Mouse (Mus musculus) megakaryocyte progenitor cell, adult 5-6 weeks (primary cell): ENCODE results near the gene Shisa3. TPM values are rescaled to one million over a fixed set of nuclear protein-coding genes. Genes with fewer than 3 reads are reported as not detected.
A peak's percentile ranks its signal among the peaks of the same experiment; 100 is the strongest.

ENCODE experiments used
- ATAC-seq: replicated peaks from 2 replicates; pipeline ENCODE4 v1.8.0; 2016; ENCODE audit warnings: mild to moderate bottlenecking, moderate TSS enrichment, inconsistent platforms; ENCODE audit not compliant: poor library complexity
- total RNA-seq, 2 experiments: library from RNA; stranded (forward) in 1 of 2; stranded (reverse) in 1 of 2; fragments of 157-497, 149-512 nt in 1 of 2; fragments of 200-1000 nt in 1 of 2; gene quantifications; 2 replicates each; pipeline versions ENCODE4 v1.2.3 to v1.2.4; 2015 to 2017

Shisa3 gene
- total RNA-seq, 2 experiments from 2014 or later: not detected

DNA sequence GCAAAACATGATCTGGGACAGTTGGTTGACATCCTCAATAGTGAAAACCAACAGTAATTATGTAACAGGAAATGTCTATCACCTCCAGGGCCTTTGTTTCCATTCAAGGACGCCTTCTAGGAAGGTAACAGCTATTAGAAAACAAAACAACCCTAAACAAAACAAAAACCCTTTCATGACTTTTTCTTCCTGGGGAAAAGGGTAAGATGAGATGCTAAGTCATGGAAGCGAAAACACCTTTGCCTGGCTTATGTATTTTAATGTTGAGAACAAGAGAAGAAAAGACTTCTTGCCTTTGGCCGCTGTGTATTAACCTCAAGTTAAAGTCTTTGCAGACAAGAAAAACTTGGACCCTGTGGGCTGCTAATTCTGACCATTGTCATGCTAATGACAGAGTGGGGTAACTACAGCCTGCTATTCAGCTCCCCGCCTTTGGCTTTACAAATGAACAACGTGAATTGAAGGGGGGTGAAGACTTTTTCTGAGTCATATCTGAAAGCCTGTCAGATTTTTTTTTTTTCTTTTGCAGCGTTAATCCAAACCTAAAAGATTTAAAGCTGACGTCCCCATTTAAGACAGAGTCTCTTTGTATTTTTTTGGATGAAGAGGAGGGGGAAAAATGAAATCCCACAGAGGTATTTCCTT, 25.6 kb downstream of the Shisa3 start:
- no peak for ATAC-seq

DNA sequence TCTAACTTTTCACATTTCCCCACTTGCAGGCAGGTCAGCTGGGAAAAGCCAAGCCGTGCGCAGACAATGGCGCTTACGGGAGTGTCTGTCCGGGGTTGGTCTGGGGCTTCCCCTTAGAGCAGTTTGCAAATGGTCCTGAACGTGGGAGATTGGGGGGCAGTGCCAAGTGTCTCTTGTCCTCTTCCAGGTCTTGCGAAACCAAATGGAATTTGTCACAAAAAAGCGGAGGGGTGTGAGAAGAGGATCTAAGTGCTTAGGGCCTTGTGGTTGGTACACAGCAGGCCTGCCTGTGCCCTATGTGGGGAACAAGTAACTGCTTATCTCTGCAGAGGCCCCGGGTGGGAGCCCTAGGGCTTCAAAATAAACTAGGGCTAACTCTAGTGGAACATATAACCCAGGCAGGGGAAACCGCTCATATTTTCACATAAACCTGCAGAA, 26.2 kb downstream of the Shisa3 start:
- ATAC-seq: peak; percentile 75

DNA sequence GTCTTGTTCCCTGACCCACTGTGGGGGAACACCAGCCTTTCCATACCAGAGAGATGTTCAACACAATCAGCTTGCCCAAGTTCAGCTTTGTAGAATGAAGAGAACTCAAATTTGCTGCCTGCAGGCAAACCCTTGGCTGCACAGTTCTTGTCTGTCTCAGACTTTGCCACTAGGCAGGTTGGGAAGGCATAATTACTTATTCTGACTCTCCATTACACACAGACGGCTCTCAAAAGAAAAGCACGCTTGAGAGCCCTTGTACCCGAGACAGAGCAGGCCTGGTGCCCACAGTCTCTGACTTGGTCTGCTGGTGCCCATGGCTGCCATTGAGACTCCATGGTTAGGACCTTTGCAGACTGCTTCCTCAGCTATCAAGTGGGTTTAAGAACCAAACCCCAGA, 26.7 kb downstream of the Shisa3 start:
- ATAC-seq: no peak

DNA sequence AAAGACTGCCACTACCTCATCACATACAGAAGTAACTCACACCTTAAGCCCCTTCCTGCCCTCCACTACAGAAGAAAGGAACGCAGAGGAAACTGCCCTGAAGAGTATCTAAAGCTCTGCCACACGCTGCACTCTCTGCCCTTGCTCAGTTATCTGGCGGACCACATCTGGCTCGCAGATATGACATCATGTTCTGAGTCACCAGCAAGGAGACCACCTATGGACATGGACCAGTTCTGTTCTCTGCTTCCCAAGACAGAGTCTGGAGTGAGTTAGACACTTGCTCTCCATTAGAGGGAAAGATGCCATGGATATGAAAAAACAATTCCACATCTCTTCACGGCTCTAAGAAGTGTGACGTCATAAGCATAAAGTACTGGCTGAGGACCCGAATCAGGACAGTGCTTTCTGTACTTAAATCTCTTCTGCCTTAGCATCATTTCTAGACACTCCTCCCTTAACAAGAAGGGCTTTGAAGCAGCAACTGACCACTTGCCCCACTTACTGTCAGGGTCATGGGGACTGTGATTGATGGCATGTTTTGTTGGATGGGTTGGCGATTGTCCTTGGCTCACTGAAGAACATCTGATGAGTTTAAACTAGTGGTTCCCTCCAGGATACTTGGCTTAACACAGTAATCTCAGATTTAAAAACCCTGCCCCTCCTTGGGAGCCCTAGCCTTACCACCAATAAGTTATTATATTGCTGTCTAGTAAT, 33.1 kb downstream of the Shisa3 start:
- no peak for ATAC-seq

DNA sequence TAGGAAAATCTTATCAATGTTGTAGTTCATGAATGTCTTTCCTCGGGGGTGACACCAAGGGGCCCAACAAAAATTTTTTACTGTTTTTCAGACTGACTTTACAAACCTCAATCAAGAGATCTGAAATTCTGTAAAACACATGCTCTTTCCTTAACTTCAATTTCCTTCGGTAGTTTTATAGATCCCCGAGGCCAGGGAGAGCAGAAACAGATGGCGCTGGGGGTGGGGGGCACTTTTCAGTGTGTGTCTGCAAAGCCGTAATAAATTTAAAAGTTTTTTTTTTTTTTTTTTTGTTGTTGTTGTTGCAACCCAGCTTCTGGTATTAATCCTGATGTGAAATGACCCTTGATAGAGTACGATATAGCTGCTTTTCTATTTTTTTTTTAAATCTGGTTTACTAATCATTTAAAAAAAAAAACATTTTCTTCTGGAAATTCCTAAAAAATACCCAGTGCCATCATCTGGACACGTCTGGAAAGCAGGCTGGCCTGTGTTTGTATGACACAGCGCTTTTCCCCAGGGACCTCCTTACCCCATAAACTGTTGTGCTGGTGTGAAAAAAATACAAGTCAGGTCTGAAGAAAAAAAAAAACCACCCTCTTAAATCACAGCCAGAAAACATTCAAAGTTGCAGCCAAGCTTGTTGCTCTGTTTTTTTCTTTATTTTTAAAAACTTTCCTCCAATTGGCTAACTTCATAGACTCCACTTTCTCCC, 33.9 kb downstream of the Shisa3 start:
- no peak for ATAC-seq

DNA sequence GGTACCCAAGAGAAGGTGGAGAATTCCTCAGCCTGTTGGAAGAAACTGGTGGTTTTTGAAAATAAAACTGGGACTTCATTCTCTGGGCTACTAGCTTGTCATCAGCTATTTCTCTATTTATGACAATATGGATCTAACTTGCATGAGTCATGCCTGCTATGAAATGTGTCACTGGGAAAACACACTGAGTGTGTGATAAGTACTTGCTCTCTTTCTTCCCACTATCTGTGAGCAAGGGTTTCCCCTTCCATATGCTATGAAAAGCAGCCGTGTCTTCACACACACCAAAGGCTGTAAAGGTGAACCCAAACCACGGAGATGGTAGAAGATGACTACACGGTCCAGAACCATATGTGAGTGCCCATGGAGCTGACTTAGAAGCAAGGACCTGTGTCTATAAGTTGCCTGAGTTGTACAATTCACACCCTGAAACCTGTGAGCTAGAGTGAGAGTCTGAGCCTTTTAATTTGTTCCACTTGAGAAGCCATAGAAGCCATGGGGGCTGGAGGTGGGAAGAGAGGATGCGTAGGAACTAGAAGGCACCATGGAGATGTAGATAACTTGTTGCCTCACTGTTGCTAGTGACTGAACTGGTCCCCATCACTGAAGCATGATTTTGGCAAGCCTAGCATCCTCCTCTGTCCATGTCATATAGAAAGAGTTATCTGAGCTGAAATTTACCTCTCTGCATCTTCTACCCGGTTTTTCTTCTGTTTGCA, 36.0 kb downstream of the Shisa3 start:
- no peak for ATAC-seq

DNA sequence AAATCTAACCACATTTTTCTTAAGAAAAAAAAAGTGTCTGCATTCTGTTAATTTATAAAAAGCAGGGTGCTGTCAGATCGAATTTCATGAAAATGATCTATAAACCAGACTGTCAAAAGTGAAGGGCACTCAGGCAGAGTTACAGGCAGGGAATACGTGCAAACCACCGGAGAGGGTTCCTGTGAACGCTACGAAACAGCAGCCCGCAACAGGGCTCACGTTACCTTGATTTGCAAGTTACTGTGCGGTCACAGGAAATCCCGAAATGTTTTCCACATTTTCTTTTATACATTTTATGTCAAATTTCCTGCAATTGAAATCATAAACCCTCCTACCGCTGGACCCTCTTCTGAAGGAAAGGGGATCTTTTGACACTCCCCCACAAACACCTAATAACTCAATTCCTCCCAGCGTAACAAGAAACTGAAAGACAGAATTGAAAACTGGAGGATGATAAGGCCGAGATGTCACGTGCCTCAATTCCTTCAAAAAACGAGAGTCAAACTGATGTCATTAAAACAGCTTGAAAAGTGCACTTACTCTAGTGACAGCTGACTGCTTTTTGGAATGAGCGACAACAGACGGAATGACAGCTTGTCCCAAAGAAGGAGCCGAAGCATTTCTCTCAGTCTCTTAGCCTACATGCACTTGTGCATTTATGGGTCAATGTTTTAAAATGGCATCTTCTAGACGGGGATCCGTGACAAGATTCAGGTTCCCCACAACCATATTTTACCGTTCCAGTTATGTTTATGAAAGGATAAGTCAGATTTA, 39.3 kb downstream of the Shisa3 start:
- ATAC-seq: no peak

DNA sequence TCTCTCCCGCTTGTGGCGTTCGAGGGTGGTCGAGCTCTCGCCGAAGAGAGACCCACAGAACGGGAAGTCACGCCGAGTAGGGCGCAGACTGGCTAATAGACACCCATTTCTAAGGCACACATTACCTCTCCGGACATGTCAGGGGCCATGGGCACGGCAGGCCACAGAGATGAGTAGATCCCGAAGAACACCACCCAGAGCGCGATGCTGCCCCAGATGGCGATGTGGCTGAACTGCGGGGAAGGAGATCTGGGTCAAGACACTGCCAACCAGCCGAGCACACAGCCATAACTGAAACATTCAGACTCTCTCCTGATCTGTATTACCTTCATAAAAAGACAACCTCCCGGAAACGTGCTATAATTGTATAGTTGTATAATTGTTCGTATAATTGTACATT, 39.9 kb downstream of the Shisa3 start:
- ATAC-seq: peak; percentile 84

DNA sequence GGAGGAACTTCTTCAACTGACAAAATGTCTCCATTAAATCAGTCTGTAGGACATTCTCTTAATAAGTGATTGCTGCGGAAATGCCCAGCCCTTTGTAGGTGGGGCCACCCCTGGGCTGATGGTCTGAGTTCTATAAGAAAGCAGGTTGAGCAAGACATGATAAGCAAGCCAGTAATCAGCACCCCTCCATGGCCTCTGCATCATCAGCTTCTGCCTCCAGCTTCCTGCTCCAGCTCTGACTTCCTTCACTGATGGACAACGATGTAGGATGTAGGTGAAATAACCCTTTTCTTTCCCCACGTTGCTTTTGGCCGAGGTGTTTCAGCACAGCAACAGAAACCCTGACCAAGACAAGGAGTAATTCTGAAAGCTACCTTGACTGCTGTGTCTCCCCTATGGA, 41.5 kb downstream of the Shisa3 start:
- ATAC-seq: no peak

DNA sequence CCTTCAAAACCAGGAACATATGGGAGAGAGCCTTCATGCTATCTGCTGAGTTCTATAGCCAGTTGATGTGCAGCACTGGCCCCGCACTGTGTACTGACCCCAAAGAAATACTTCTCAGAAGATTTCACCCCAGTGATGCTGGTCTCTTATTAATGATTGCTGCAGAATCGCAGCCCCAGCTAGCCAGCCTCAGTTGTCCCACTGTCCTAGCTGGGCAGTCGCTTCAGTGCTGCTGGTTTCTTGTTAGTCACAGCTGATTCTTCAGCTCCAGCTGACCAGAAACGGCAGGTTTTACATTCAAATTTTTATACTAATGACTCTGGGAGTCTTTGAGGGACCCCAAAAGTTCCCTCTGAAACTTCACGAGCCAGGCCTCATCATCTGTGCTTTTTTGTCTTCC, 42.3 kb downstream of the Shisa3 start:
- ATAC-seq: no peak

DNA sequence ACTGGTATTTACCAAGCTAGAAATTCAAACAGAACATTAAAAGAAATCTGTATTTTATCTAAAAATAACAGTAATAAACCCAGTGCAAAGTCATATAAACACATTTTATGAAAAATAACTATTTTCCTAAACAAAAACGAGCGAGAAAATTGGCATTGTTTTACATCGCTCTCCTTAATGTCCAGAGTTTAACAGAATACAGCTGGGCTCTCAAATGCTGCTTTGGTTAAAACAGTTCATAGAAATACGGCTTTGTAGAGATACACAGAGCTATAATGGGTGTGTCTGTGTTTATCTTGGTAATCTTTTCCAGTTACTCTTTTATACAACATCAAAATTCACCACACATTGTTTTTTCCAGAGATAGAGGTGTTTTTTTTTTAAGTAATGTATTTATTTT, 44.8 kb downstream of the Shisa3 start:
- ATAC-seq: no peak

DNA sequence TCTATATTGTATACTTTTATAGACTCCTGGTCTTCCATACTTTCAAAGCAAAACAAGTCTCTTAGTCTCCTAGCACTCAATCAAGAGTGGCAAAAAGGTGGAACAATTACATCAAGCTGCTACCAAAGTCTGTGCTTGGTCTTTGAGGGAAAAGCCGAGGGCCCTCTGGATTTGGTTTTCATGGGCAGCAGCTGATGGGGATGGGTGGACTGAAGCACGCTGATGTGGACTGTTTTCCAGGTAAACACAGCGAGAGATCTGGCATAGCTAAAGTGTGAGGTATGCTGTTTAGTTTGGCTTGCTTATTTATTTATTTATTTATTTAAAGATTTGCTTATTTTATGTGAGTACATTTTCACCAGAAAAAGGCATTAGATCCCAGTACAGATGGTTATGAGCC, 45.9 kb downstream of the Shisa3 start:
- no peak for ATAC-seq

DNA sequence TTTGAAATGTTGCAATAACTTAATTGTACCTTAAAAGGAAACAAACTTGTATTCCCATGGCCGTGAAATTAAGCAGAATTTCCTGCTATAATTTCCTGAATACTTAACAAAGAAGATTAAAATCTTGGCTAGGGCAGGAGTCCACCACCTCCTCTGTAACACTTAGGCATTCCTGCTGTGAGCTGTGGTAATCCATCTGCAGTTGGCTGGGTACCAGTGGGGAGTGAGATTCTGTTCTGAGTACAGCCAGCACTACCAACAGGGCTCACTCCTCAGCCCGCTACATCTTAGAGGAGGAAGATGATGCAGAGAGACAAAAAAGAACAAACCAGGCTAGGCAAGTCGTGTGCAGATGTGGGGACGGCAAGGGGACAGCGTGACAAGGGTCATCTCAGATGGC, 46.9 kb downstream of the Shisa3 start:
- no peak for ATAC-seq

DNA sequence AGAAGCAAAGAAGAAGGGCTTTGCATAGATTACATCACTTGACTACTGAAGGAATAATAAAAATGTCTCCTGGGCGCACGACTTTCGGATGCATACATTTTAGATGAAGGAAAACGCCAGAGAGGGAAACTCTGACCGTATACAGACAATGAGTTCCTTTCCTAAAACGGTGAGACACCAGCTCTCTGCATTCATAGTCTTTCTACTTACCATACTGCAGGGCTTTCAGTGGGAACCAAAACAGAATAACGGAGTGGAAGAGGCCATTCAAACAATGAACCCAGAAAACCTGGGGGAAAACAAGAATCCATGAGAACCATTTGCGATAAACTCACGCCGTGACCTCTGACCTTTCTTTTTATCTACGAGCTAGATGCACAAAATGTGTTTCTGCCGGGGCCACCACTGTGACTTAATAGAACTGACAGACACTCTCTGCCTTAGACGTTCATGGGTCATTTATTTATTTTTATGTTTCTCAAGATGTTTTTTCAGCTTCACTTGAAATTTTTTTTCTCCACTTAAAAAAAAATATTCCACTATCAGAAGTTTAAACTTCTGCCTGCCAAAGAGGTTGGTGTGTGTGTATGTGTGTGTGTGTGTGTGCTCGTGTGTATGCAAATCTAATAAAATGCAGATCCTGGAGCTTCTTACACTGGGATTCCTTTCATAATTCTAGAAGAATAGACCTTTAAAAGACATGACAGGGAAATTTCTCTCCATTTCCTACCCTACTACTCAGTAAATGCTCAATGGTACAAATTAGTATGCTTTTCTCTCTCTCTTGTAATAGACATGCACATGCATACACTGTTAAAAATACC, 48.2 kb downstream of the Shisa3 start:
- no peak for ATAC-seq

DNA sequence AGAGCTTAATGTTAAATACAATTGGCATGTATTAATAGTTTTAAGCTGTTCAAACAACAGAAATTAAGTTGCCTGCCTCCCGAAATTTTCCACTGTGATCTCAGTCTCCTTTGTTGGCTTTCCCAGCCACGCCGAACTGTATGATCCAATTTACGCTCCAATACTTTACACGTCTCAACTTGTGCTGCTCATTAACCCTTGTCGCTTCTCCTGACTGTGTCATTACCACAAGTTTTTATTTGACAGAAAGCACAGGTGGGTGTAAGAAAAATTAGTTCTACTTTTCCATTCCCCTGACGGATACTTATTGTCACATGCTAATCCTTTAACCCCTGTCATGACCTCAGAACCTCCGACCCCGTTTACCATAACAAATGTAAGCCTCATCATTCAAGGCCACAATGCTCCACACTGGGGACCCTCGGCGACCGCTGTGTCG, 49.2 kb downstream of the Shisa3 start:
- ATAC-seq: no peak

DNA sequence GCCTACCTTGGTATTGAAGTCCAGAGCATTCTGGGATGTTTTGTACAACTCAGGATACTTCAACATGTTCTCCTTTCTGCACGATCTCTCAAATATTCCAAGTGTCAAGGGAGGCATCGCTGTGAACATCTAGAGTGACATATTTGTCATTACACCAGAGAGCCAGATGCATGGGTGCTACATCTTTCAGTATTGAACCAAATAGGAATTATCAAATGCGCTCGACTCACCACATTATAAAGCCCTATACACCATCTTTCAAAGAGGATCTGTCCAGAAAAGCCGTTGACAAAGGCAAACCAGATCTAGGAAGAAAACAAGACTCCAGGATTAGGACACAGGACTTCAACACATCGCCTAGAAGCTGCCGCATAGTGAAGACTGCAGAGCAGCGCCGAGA, 52.2 kb downstream of the Shisa3 start:
- no peak for ATAC-seq

DNA sequence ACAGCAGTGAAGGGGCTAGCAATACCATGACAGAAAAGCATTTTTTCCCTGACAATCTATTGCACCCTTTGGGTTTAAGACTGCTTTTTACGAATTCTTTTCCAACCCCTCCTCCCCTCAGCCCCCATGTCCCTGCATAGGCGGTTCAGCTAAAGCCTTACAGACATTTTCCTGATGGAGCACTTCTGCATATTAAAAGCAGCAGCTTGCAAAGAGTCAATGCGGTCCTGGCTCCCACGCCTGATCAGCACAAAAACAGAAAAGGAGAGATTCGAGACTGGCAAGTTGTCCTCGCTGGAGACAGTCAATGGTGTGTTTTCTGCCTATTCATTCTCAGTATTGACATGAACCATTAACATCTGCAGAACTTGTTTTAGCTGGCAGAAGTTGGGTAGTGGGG, 55.0 kb downstream of the Shisa3 start:
- no peak for ATAC-seq

DNA sequence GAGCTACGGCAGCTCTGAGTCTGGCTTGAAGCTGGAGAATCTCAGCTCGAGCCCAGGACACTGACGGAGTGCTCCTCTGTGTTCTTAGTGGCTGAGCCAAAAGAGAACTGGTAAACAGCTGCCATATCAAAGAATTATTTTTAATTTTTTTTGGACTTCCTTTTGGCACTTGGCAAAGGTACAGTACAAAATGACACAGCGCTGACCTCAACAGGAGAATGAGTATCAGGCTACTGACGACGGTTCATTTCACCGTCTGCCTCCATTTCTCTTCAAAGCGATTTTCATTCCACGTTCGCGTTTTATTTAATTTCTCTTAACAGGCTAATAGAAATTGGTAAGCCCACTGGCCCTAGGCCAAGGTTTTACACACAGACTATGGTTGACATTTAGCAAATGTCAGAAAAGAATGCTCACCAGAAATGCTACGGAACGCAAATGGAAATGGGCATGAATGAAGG, 61.8 kb downstream of the Shisa3 start:
- no peak for ATAC-seq

DNA sequence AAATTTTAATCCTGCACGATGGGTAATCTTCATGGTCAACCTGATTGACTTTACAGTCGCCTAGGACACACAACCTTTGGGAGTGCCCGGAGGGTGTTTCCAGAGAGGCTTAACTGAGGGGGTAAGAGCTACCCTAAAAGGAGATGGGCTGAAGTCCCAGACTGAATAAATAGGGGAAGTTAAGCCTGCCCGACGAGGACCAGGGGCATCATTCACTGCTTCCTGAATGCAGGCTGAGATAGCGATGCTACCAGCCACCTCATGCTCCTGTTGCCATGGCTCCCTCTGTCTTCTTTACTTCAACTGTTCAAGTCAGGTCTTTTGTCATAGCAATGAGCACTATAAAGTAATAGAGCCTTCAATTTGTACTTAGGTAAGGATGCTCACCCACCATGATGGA, 62.5 kb downstream of the Shisa3 start:
- ATAC-seq: peak; percentile 64

DNA sequence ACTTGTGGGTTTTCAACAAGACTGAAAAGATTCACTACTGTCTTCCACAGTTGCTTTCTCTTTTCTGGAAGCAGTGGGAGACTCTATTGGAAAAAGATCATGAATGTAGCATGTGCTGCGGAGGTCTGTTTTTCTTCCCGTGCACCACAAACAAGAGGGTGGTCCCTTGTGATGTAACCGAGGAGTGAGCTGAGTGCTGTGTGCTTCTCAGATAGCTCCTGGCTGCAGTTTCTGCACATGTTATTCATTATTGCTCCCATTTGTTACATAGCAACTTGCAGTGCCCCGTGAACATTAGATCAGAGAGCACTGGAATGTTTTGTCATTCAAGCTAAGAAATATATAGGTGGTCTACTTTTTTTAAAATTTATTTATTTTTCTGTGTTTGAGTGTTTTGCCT, 65.3 kb downstream of the Shisa3 start:
- ATAC-seq: no peak
